In genomic region chr11:3628999-3629491, GRCm38 (mm10) we compare ENCODE assay signal across 8 mouse cellular contexts. TPM values are rescaled to one million over a fixed set of nuclear protein-coding genes. Genes with fewer than 3 reads are reported as not detected.
DNase-seq lines count a peak whose midpoint lies in the region; ATAC-seq and TF ChIP-seq lines count a peak whose summit lies in the region.

No protein-coding gene starts in this region.

- peak; percentile 9 for DNase-seq in gastrocnemius, postnatal 10 days
- DNase-seq in gastrocnemius, adult 8-10 months (ENCODE audit: low spot score in 2 of 2): no peak
- DNase-seq in embryonic facial prominence, embryonic 10.5 days (ENCODE audit: low spot score): peak; percentile 47
- peak; percentile 5 for DNase-seq in right cerebral cortex, postnatal 4 days
- DNase-seq in frontal cortex, postnatal 25 days (ENCODE audit: low spot score in 2 of 2): no peak

- H3K4me3 ChIP-seq in E14TG2a.4 (replicated peaks; ENCODE audit: low read length): peak overlapping the region; percentile 80
- H3K4me3 ChIP-seq in embryonic facial prominence, embryonic 10.5 days: peak overlapping the region; percentile 63
- peak overlapping the region; percentile 45 for H3K4me3 ChIP-seq in hindbrain, embryonic 15.5 days
- peak overlapping the region; percentile 29 for H3K4me3 ChIP-seq in liver, embryonic 15.5 days (replicated peaks)

- no peaks in the 10 kb centered on the region for H3K36me3 ChIP-seq in E14TG2a.4 (ENCODE audit: insufficient read depth, low read length)
- H3K36me3 ChIP-seq in embryonic facial prominence, embryonic 10.5 days (replicated peaks): no peaks in the 10 kb centered on the region
- no peaks in the 10 kb centered on the region for H3K36me3 ChIP-seq in hindbrain, embryonic 15.5 days
- H3K36me3 ChIP-seq in liver, embryonic 15.5 days (replicated peaks): no peaks in the 10 kb centered on the region

- H3K9ac ChIP-seq in hindbrain, embryonic 15.5 days: peak overlapping the region; percentile 32
- no peak overlapping the region for H3K9ac ChIP-seq in liver, embryonic 15.5 days

- ATAC-seq in hindbrain, embryonic 15.5 days (ENCODE audit: low FRiP score, low read depth): peak; percentile 63; the same call in 1 of the 2 replicates
- ATAC-seq in liver, embryonic 15.5 days (ENCODE audit: insufficient read depth): no peak

- peaks cover 16% of the 10 kb centered on the region for H3K9me3 ChIP-seq in E14TG2a.4 (ENCODE audit: low read length)
- no peaks in the 10 kb centered on the region for H3K9me3 ChIP-seq in embryonic facial prominence, embryonic 10.5 days
- no peaks in the 10 kb centered on the region; the same call in 1 of the 2 replicates for H3K9me3 ChIP-seq in hindbrain, embryonic 15.5 days
- no peaks in the 10 kb centered on the region for H3K9me3 ChIP-seq in liver, embryonic 15.5 days (replicated peaks)

- 2% methylated on average over 32 of the region's 32 CpGs for WGBS in embryonic facial prominence, embryonic 10.5 days
- 2% methylated on average over 32 of the region's 32 CpGs for WGBS in hindbrain, embryonic 15.5 days
- WGBS in liver, embryonic 15.5 days (ENCODE audit: insufficient replicate concordance): 3% methylated on average over 28 of the region's 32 CpGs

- no peak for TF ChIP-seq CTCF in E14TG2a.4 (conservative IDR thresholded peaks at IDR 0.05; ENCODE audit: low read length)

- peaks cover 28% of the 10 kb centered on the region for H3K4me1 ChIP-seq in E14TG2a.4 (replicated peaks; ENCODE audit: low read depth, low read length)
- H3K4me1 ChIP-seq in embryonic facial prominence, embryonic 10.5 days: peaks cover 10% of the 10 kb centered on the region
- peaks cover 9% of the 10 kb centered on the region for H3K4me1 ChIP-seq in hindbrain, embryonic 15.5 days (replicated peaks)
- H3K4me1 ChIP-seq in liver, embryonic 15.5 days (replicated peaks): no peaks in the 10 kb centered on the region

- peak overlapping the region; percentile 81 for H3K4me2 ChIP-seq in hindbrain, embryonic 15.5 days
- peak overlapping the region; percentile 61 for H3K4me2 ChIP-seq in liver, embryonic 15.5 days

- peaks cover 35% of the 10 kb centered on the region for H3K27me3 ChIP-seq in E14TG2a.4 (ENCODE audit: insufficient read depth, low read length)
- H3K27me3 ChIP-seq in embryonic facial prominence, embryonic 10.5 days (replicated peaks; ENCODE audit: low read depth, poor library complexity, severe bottlenecking): peaks cover 37% of the 10 kb centered on the region
- H3K27me3 ChIP-seq in hindbrain, embryonic 15.5 days: 0 out of 2 replicates have a peak, but pooled peaks cover 10% of the 10 kb centered on the region
- H3K27me3 ChIP-seq in liver, embryonic 15.5 days: peaks cover 23% of the 10 kb centered on the region

- no peak overlapping the region; the same call in 1 of the 2 replicates for H3K27ac ChIP-seq in embryonic facial prominence, embryonic 10.5 days (replicated peaks)
- no peak overlapping the region for H3K27ac ChIP-seq in hindbrain, embryonic 15.5 days (replicated peaks)
- H3K27ac ChIP-seq in liver, embryonic 15.5 days (replicated peaks): no peak overlapping the region

RNA-seq across cellular contexts. Expression of gene Morc2a, which starts 19.9 kb away (rescaled TPM):
- 10 to 100 TPM; 21.8 to 23.1 TPM for total RNA-seq in gastrocnemius, postnatal 10 days (2021)
- 10 to 100 TPM; 17.1 to 23.4 (median 19.6) TPM for total RNA-seq in gastrocnemius, adult 8-10 months (2022)
- polyA plus RNA-seq in embryonic facial prominence, embryonic 10.5 days (2016; fragmentation: Nextera tagmentation; extraction: Ambion mirVana): 46.8 and 46.9 TPM in 2 replicates
- 32.1 and 33.5 TPM in 2 replicates for polyA plus RNA-seq in hindbrain, embryonic 15.5 days (2015; fragmentation: Nextera tagmentation; extraction: Ambion mirVana)
- polyA plus RNA-seq in liver, embryonic 15.5 days (2015; fragmentation: Nextera tagmentation; extraction: Ambion mirVana): 5.5 and 6.8 TPM in 2 replicates

Comparison
In these comparisons a context has a peak if more than half of its experiments do, and no peak if none do; other contexts are left out.
1. DNase-seq: peak in gastrocnemius, postnatal 10 days (single experiment), embryonic facial prominence, embryonic 10.5 days (single experiment) and right cerebral cortex, postnatal 4 days (single experiment); none in gastrocnemius, adult 8-10 months (0 of 2) and frontal cortex, postnatal 25 days (0 of 2).
2. H3K4me3 ChIP-seq: peak in every context shown above with its lines; median percentile 80 in E14TG2a.4; 63 in embryonic facial prominence, embryonic 10.5 days; 45 in hindbrain, embryonic 15.5 days; 29 in liver, embryonic 15.5 days.